13 mouse cellular contexts compared by ENCODE assay signal in the genomic region with DNA sequence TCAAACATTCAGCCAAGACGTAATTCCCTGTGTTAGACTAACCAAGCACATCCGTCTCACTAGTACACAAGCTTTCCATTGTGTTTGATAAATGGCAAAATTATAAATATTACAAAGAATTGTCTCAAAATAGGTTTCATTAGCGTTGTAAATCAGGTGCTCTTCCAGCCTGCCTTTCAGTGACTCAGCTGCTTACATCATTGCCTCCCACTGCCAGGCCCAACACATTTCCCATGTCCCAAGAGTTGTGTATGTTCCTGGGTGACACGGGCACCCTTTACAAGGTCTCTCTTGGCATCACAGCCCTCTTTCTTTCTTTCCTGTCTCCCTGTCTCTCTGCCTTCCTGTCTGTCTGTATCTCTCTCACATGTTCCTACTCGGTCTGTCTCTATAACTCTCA.
"Had no signal": no experiment of that assay in that cellular context is flagged by ENCODE, and none has a peak within 500 bp of the region (broad histone marks: within the 10 kb centered on the region; RNA-seq: fewer than 3 reads in every experiment).

No protein-coding gene starts in this region.

- H3K9ac ChIP-seq: limb, embryonic 12.5 days; liver, embryonic 14.5 days; midbrain, embryonic 12.5 days; neural tube, embryonic 13.5 days had no signal

- H3K4me3 ChIP-seq: limb, embryonic 12.5 days; midbrain, embryonic 12.5 days; neural tube, embryonic 13.5 days had no signal

- H3K4me1 ChIP-seq: limb, embryonic 12.5 days had no signal

- H3K27ac ChIP-seq: kidney, postnatal 0 days; limb, embryonic 12.5 days; liver, embryonic 14.5 days; midbrain, embryonic 12.5 days; neural tube, embryonic 13.5 days had no signal

- H3K9me3 ChIP-seq: limb, embryonic 12.5 days; midbrain, embryonic 12.5 days; neural tube, embryonic 13.5 days had no signal

- ATAC-seq: midbrain, embryonic 16.5 days had no signal

- H3K36me3 ChIP-seq: limb, embryonic 12.5 days; midbrain, embryonic 12.5 days; neural tube, embryonic 13.5 days had no signal

- DNase-seq: kidney, adult 11 months; kidney, adult 9 months; kidney, postnatal 36 days; lung, adult 18-20 months; retina, postnatal 1 day; right cerebral cortex, postnatal 14 days; thymus, postnatal 36 days had no signal

- H3K4me2 ChIP-seq: limb, embryonic 12.5 days; midbrain, embryonic 12.5 days; neural tube, embryonic 13.5 days had no signal

- H3K27me3 ChIP-seq: limb, embryonic 12.5 days; midbrain, embryonic 12.5 days; neural tube, embryonic 13.5 days had no signal
